Mouse (Mus musculus): ENCODE data around the gene Gm9887.
"Not testable (repeated sequence)": the region's sequence is repeated elsewhere in the genome, so short reads cannot be mapped to it uniquely, and the experiment has no call there.

Gene Gm9887

DNA sequence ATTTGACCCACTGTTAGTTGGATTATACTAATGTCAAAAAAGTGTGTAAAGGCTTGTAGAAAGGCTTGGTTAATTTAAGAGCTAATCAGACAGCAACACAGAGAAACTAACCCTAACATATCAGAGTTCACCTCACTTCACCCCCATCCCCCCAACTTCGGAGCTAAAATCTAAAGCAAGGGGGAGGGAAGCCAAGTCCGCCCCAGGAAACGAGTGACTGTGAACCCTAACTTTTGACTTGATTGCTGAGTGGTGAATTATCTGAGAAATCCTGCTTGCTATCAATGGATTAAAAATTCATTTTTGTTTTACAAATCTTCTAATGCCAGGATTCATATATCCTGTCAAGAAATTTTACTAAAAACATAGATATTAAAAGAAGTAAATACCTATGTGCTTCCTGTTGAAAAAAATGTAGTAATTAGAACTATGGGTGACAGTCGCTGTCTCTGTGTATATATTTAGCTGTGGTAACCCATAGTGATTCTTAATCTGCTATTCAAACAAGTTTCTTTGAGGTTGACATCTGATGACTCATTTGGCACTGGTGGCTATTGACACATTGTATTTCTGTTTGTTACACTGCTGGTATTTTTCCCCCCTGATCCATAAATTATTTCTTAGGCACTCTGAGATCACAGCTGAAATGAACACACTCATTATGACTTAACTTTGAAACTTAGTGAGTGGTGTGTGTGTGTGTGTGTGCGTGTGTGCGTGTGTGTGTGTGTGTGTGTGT is 13.5 kb upstream of the Gm9887 start:
- DNase-seq, result no peak

DNA sequence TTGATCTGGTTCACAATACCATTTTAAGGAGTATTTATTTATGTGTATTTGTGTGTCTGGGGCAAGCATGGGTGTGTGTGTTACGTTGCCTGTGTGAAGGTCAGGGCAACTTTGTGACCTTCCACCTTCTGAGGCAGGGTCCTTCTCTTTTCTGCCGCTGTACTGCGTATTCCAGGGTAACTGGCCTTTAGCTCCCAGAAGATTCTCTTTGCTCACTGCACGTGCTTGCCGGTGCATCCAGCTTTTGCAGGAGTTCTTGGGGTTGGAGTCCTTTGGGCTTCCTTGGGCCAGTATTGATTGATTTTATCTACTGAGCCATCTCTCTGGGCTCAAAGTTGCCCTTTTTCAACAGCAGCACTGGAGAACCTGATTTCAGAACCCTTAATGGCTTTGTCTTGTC is 12.3 kb upstream of the Gm9887 start:
- no peak for DNase-seq

DNA sequence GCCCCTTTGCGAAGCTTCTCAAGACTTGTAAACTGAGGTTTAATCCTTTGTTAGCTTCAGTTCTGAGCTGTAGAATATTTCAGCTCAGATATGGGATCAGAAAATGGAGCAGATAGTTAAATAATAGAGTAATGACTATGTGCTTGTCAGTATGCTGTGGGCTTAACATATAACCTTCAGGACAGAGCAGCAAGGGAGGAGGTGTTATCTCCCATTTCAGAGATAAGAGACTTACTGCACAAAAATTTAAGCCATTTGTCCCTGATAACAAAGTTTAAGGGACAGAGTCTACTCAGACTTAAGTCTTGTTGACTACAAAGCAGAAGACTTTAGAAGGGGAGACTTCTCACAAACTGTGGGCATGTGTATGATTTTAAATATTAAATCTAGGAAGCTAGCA is 10.6 kb upstream of the Gm9887 start:
- no peak for DNase-seq

GRCm38 (mm10) chr12:69378558-69379454 is 6.5 kb upstream of the Gm9887 start:
- no peak for DNase-seq

DNA sequence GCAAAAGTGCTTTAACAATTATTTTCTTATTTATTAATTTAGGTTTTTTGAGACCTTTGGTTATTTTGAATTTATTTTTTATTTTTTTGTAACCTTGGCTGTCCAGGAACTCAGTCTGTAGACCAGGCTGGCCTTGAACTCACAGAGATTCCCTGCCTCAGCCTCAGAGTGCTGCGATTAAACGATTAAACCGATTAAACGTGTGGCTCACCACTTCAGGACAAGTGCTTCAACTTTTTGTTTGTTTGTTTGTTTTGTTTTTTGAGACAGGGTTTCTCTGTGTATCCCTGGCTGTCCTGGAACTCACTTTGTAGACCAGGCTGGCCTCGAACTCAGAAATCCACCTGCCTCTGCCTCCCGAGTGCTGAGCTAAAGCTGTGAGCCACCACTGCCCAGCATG is 5.4 kb upstream of the Gm9887 start:
- DNase-seq, result not testable (repeated sequence)

DNA sequence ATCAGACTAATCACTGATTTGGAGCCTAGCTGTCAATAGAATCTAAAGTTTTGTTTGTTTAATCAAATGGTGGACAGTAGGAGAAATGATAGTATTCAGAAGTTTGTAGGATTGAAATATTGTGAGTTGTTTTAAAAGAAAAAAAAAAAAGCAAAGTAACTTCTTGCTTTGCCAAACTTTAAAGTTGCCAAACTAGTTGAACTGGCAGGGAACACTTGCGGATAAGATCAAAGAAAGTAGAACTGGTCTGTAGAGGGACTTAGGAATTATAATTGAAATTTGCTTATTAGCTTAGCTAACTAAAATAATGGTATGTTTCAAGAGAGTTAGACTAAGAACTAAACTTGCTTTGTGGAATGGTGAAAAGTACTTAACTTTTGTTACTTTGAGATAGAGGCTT is 4.9 kb upstream of the Gm9887 start:
- DNase-seq, result no peak

GRCm38 (mm10) chr12:69376132-69376531 is 3.9 kb upstream of the Gm9887 start:
- DNase-seq, result no peak

DNA sequence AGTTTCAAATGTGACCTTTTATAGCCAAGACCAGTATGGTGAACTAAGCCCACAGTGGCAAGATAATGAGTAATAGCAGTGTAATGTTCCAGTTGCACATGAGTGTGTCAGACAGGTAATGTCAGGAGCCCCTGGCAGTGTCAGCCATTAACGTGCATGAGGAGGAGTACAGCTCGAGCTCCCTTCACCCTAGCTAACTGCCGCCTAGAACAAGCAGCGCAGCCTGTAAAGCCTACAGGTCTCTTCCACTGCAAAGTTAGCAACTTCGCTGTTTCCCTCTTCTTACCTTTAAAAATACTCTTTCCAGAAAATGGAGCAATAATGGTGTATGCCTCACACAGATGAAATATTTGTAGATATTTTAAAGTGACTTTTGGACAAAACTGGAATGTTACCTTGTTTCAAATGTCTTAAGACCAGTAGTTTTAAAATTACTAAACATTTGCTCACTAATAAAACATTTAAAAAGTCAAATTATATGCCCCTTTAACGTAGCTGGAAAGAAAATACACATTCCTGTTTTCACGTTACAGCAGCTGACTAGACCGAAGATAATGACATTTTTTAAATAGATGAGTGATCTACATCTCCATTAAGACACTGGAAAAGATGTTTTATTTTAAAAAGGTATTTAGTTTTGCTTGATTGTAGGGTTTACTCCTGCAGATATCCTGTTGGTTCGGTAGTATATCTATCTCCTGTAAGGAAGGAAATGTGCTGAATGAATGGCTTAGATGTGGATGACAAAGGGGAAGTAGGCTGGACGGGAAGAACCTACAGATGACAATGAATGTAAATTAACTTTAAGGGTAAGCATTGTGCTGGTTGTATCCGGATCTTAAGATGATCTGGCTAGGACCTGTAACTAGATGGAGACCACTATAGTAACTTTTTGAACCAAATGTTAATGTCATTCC is 1.9 kb upstream of the Gm9887 start:
- no peak for DNase-seq

- DNase-seq, result peak in 1 of 2 experiments; percentile 44
Observed at GRCm38 (mm10) chr12:69372731-69373331, 573 bp upstream of the Gm9887 start.

GRCm38 (mm10) chr12:69371421-69371853 is 821 bp downstream of the Gm9887 start:
- peak in 1 of 2 experiments; percentile 71 for DNase-seq

DNA sequence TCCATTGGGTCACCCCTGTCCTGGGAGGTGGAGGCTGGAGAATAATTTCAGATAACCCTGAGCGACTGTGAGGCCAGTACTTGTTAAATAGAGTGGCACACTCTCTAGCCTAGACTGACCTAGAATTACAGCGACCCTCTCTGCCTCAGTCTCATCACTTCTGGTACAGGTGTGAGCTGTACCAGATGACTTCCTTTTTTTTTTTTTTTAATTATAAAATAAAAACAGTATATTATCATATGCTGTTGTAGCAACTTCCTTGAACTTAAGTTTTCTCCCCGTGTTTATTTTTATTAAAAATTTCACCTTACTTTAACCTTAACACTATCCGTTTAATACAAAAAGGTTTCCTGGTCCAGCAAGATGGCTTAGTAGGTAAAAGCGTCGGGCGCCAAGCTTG is 1.3 kb downstream of the Gm9887 start:
- DNase-seq, result no peak

DNA sequence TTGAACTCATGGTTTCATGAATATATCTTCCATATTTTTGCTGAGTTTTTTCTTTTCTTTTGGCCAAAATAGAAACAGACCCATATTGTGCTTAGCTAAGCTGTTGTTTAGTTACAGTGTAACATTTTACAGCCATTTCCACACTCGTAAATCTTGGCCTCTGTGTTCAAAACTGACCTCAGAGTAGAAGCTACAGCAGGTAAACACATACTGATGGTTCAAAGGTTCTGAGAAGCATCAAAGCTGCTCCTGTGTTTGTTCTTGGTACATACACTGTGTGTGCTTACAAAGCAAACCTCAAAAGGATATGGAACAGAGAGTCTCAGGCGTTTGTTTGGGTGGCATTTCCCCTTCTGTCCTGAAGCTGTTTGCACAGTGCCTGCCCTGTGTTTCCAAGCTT is 4.7 kb downstream of the Gm9887 start:
- DNase-seq, result no peak

DNA sequence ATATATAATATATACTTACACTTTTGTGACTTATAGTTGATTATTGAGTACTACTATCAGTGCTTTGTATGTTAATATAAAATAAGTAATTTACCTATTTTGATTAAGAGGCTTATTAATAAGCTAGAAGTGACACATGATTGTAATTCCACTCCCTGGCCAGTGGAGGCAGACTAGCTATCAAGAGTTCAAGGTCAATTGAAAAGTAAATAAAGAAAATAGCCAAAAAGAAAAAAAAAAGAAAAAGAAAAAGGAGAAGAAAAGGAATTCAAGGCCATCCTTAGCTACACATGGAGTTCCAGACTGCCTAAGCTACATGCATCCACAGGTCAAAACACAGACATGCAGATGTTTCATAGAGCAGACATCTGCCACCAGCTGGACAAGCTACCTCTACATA is 5.8 kb downstream of the Gm9887 start:
- no peak for DNase-seq

DNA sequence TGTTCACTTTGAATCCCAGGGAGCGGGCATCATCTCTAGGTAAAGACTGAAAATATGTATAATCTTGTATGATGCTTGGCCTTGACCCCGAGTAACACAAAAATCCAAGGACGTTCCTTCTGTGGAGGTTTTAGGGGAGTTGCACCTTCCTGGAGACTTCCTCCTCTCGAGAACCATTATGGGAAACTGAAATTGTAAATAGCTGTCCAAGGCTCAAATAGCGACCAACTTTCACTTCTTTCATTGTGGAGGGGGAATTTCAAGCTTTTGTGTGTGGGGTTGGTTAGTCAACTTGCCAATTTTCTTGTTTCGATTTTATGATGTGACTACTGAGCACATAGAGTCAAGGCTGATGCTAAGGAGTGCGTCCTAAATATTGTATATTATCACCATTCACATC is 6.5 kb downstream of the Gm9887 start:
- no peak for DNase-seq

GRCm38 (mm10) chr12:69363899-69364762 is 8.1 kb downstream of the Gm9887 start:
- peak; percentile 72 to 73 for DNase-seq

DNA sequence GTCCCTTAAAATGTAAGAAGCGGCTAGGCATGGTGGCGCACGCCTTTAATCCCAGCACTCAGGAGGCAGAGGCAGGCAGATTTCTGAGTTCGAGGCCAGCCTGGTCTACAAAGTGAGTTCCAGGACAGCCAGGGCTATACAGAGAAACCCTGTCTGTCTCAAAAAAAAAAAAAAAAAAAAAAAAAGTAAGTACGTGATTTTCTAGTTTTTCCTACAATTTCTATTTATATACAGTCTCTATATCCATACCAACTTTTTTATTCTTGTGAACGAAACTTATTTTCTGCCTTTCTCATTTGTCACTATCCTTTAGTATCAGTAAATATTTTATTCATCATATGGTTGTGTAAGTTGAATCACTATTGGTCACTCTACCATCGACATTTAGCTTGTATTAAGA is 9.1 kb downstream of the Gm9887 start:
- DNase-seq, result not testable (repeated sequence)

DNA sequence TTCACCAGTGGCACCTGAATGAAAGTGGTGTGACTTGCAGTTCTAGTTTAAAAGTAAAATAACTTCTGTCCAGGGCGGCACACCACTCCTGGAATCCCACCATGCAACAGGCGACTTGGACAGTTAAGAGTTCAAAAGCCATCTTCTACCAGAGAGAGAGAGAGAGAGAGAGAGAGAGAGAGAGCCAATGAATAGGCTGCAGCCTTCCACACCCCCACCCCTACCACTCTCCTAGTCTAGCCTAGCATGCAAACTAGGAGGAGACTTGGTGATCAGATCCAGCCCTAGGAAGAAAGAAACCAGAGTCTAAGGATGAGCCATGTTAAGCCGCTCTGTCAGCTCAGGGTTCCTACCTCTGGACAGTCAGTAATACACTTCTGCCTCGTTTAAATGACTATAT is 9.9 kb downstream of the Gm9887 start:
- DNase-seq, result no peak

DNA sequence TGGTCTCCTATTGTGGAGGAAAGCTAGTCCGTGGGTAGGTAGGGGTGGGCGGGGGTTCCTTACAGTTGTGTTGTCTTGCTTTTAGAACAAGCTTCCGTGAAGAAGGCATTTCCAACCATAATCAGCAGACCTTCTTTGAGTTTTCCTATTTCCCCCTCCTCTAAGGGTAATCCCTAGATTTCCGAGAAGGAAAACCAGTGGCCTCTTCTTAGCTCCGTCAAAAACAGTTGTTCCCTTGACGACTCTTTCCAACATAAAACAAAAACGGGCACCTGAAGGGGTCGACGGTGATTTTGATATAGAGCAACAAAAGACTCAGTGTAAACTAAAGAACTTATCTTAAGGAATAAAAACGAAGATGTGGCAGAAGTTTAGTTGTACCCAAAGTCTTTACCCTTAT is 10.3 kb downstream of the Gm9887 start:
- DNase-seq, result no peak

DNA sequence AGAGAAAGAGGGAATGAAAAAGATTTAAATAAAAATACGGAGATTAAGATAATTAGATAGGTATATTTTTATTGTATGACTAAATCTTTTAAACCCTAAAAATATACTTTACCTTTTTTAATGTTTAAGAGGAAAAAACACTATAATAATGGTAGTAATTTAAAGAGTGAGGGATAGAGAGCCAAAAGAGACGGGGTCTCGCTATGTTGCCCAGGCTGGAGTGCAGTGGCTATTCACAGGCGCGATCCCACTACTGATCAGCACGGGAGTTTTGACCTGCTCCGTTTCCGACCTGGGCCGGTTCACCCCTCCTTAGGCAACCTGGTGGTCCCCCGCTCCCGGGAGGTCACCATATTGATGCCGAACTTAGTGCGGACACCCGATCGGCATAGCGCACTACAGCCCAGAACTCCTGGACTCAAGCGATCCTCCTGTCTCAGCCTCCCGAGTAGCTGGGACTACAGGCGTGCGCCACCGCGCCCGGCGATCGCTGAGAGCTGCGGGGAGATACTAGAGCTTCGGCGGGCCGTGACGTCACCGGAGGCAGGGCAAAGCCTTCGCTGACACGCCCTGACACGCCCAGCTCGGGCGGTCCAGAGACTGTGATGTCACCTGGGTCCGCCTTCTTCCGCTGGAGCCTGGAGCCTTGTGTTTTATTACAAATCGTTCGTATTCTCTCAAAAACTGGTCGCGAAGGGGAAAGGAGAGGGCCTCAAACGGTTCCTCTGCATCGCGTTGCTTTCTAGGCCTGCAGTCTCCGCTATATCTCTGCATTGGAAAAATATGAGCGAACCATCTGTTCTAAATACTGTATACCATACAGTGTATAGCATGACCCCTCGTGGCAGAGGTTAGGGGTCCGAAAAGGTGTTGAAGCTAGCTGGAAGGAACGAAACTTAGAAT is 11.0 kb downstream of the Gm9887 start:
- peak; percentile 98 for DNase-seq

DNA sequence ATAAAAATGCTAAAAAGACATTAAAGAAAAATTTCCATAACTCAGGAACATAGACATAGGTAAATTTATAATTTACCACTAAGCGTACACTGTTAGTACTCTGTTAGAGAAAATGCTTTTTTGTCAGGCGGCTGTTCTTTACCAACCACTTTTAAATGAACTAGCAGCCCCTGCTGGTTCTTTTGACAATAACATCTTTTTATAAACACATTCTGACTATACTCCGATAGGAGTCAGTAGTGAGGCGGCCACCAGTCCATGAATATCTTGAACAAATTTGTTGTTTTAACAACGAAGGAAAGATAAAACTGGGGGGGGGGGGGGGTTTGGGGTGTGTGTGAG is 11.6 kb downstream of the Gm9887 start:
- DNase-seq, result peak in 1 of 2 experiments; percentile 47

GRCm38 (mm10) chr12:69357300-69357646 is 15.0 kb downstream of the Gm9887 start:
- DNase-seq, result no peak
